Mouse (Mus musculus) liver, embryonic 13.5 days (tissue): ENCODE results near the gene Sptb. TPM values are rescaled to one million over a fixed set of nuclear protein-coding genes. Genes with fewer than 3 reads are reported as not detected.

Source experiments
- ATAC-seq: fragments of 200-750 bp; cut with Nextera tagmentation; 2 replicates; pipeline ENCODE4 v1.8.0; 2017; ENCODE audit warnings: low read depth, mild to moderate bottlenecking, moderate number of reproducible peaks, moderate library complexity
- DNase-seq: peaks from one replicate; pipeline ENCODE4 v3.0.0; 2022
- H3K27ac ChIP-seq: fragments of 300-500 bp; sonication (generic); 2 replicates; pipeline ENCODE4 v1.5.1; 2015; ENCODE audit warnings: moderate library complexity, mild to moderate bottlenecking, inconsistent platforms
- H3K27me3 ChIP-seq: fragments of 300-500 bp; sonication (generic); 2 replicates; pipeline ENCODE4 v1.6.1; 2015; ENCODE audit warnings: mild to moderate bottlenecking, inconsistent platforms
- H3K36me3 ChIP-seq: fragments of 300-500 bp; sonication (generic); 2 replicates; pipeline ENCODE4 v1.6.1; 2015; ENCODE audit warnings: mild to moderate bottlenecking, inconsistent platforms
- H3K4me1 ChIP-seq: fragments of 300-500 bp; sonication (generic); replicated peaks from 2 replicates; pipeline ENCODE4 v1.6.1; 2015; ENCODE audit warnings: inconsistent platforms
- H3K4me2 ChIP-seq: fragments of 300-500 bp; sonication (generic); 2 replicates; pipeline ENCODE4 v1.6.1; 2015; ENCODE audit warnings: inconsistent platforms, mild to moderate bottlenecking, moderate library complexity
- H3K4me3 ChIP-seq: fragments of 300-500 bp; sonication (generic); replicated peaks from 2 replicates; pipeline ENCODE4 v1.5.1; 2015; ENCODE audit warnings: mild to moderate bottlenecking, inconsistent platforms
- H3K9ac ChIP-seq: fragments of 300-500 bp; sonication (generic); 2 replicates; pipeline ENCODE4 v1.6.1; 2015; ENCODE audit warnings: mild to moderate bottlenecking, inconsistent platforms
- H3K9me3 ChIP-seq: fragments of 300-500 bp; sonication (generic); replicated peaks from 2 replicates; pipeline ENCODE4 v1.6.1; 2016; ENCODE audit warnings: inconsistent platforms
- WGBS: fragments of 180-500 bp; shearing (Covaris S2); methylation state at CpG from one replicate; pipeline ENCODE4 v1.1.7; 2015; ENCODE audit not compliant: insufficient replicate concordance; 5-methylcytosine and 5-hydroxymethylcytosine counted together
- polyA plus RNA-seq: library from polyadenylated mRNA; unstranded; fragments of >200 nt; fragmentation: Nextera tagmentation; extraction: Ambion mirVana; gene quantifications from 2 replicates; pipeline ENCODE4 v1.2.1, GENCODE M21; 2015

Gene Sptb
- polyA plus RNA-seq, 1 experiment from 2014 or later: 39.7 TPM

- ATAC-seq: no peak; the same call in 1 of the 2 replicates
- H3K27me3 ChIP-seq: no peaks in the 10 kb centered on the region
- H3K36me3 ChIP-seq: peaks cover 86% of the 10 kb centered on the region
- H3K9ac ChIP-seq: no peak overlapping the region
- no peaks in the 10 kb centered on the region for H3K9me3 ChIP-seq
- H3K27ac ChIP-seq: no peak overlapping the region
- WGBS: 82% methylated on average over 15 of the region's 15 CpGs
- H3K4me2 ChIP-seq: no peak overlapping the region
- H3K4me1 ChIP-seq: no peaks in the 10 kb centered on the region; the same call in 1 of the 2 replicates
- no peak overlapping the region for H3K4me3 ChIP-seq
- no peak for DNase-seq
Measured at GRCm38 (mm10) chr12:76634899-76635693, 75.3 kb downstream of the Sptb start.

- 87% methylated on average over 6 of the region's 6 CpGs for WGBS
- DNase-seq (no peak), ATAC-seq (no peak)
- no peaks in the 10 kb centered on the region for H3K27me3 ChIP-seq
- H3K4me3 ChIP-seq: no peak overlapping the region
- peaks cover 100% of the 10 kb centered on the region for H3K36me3 ChIP-seq
- H3K4me2 ChIP-seq: no peak overlapping the region
- H3K27ac ChIP-seq: no peak overlapping the region
- no peaks in the 10 kb centered on the region for H3K4me1 ChIP-seq
- no peaks in the 10 kb centered on the region for H3K9me3 ChIP-seq
- no peak overlapping the region for H3K9ac ChIP-seq
Measured at GRCm38 (mm10) chr12:76623374-76623773, 87.0 kb downstream of the Sptb start.

- Histone ChIP-seq H3K4me1 (no peaks in the 10 kb centered on the region), H3K9me3 (no peaks in the 10 kb centered on the region), H3K9ac (no peak overlapping the region), H3K4me2 (no peak overlapping the region), H3K4me3 (no peak overlapping the region), H3K27ac (no peak overlapping the region), H3K27me3 (no peaks in the 10 kb centered on the region), H3K36me3 (peaks cover 100% of the 10 kb centered on the region)
- no peak for DNase-seq
- no peak; the same call in 1 of the 2 replicates for ATAC-seq
- WGBS: 63% methylated on average over 5 of the region's 5 CpGs
Measured at GRCm38 (mm10) chr12:76619847-76620246, 90.5 kb downstream of the Sptb start.

GRCm38 (mm10) chr12:76618175-76618574, 92.2 kb downstream of the Sptb start:
- 88% methylated on average over 4 of the region's 4 CpGs for WGBS
- DNase-seq: no peak
- no peak overlapping the region for H3K4me3 ChIP-seq
- no peak overlapping the region for H3K4me2 ChIP-seq
- no peaks in the 10 kb centered on the region for H3K9me3 ChIP-seq
- H3K9ac ChIP-seq: no peak overlapping the region
- H3K4me1 ChIP-seq: no peaks in the 10 kb centered on the region
- no peaks in the 10 kb centered on the region for H3K27me3 ChIP-seq
- peaks cover 100% of the 10 kb centered on the region for H3K36me3 ChIP-seq
- no peak overlapping the region for H3K27ac ChIP-seq
- no peak for ATAC-seq

GRCm38 (mm10) chr12:76615580-76615937, 94.8 kb downstream of the Sptb start:
- Histone ChIP-seq H3K4me2 (no peak overlapping the region), H3K4me1 (no peaks in the 10 kb centered on the region), H3K36me3 (peaks cover 100% of the 10 kb centered on the region), H3K9me3 (no peaks in the 10 kb centered on the region), H3K27me3 (no peaks in the 10 kb centered on the region), H3K9ac (no peak overlapping the region), H3K4me3 (no peak overlapping the region), H3K27ac (no peak overlapping the region)
- DNase-seq (no peak), ATAC-seq (no peak)
- WGBS: 83% methylated on average over 4 of the region's 4 CpGs

GRCm38 (mm10) chr12:76614868-76615579, 95.3 kb downstream of the Sptb start:
- Histone ChIP-seq H3K4me1 (no peaks in the 10 kb centered on the region), H3K9ac (no peak overlapping the region), H3K36me3 (peaks cover 100% of the 10 kb centered on the region), H3K4me3 (no peak overlapping the region), H3K27me3 (no peaks in the 10 kb centered on the region), H3K27ac (no peak overlapping the region), H3K4me2 (no peak overlapping the region), H3K9me3 (no peaks in the 10 kb centered on the region)
- DNase-seq (no peak), ATAC-seq (no peak)
- 62% methylated on average over 12 of the region's 12 CpGs for WGBS

GRCm38 (mm10) chr12:76612621-76613020, 97.7 kb downstream of the Sptb start:
- peaks cover 100% of the 10 kb centered on the region for H3K36me3 ChIP-seq
- H3K4me3 ChIP-seq: no peak overlapping the region
- H3K27me3 ChIP-seq: no peaks in the 10 kb centered on the region
- 87% methylated on average over 12 of the region's 12 CpGs for WGBS
- no peak for ATAC-seq
- H3K9ac ChIP-seq: no peak overlapping the region
- H3K4me1 ChIP-seq: no peaks in the 10 kb centered on the region
- DNase-seq: no peak
- H3K9me3 ChIP-seq: no peaks in the 10 kb centered on the region
- no peak overlapping the region for H3K4me2 ChIP-seq
- no peak overlapping the region for H3K27ac ChIP-seq

- WGBS: 76% methylated on average over 15 of the region's 15 CpGs
- Histone ChIP-seq H3K36me3 (peaks cover 100% of the 10 kb centered on the region), H3K9me3 (no peaks in the 10 kb centered on the region), H3K4me3 (no peak overlapping the region), H3K4me2 (no peak overlapping the region), H3K9ac (no peak overlapping the region), H3K27ac (no peak overlapping the region), H3K27me3 (no peaks in the 10 kb centered on the region), H3K4me1 (no peaks in the 10 kb centered on the region)
- DNase-seq: no peak
- ATAC-seq: no peak
Measured at GRCm38 (mm10) chr12:76608997-76609565, 101.3 kb downstream of the Sptb start.

GRCm38 (mm10) chr12:76608241-76608640, 102.1 kb downstream of the Sptb start:
- no peak for DNase-seq
- no peaks in the 10 kb centered on the region for H3K27me3 ChIP-seq
- WGBS: 90% methylated on average over 11 of the region's 11 CpGs
- no peaks in the 10 kb centered on the region for H3K4me1 ChIP-seq
- H3K36me3 ChIP-seq: peaks cover 100% of the 10 kb centered on the region
- no peak for ATAC-seq
- H3K9me3 ChIP-seq: no peaks in the 10 kb centered on the region
- H3K4me3 ChIP-seq: no peak overlapping the region
- no peak overlapping the region for H3K9ac ChIP-seq
- no peak overlapping the region for H3K4me2 ChIP-seq
- H3K27ac ChIP-seq: no peak overlapping the region

- no peak overlapping the region for H3K4me2 ChIP-seq
- peaks cover 100% of the 10 kb centered on the region for H3K36me3 ChIP-seq
- 67% methylated on average over 3 of the region's 3 CpGs for WGBS
- DNase-seq: no peak
- no peaks in the 10 kb centered on the region for H3K4me1 ChIP-seq
- no peak overlapping the region for H3K4me3 ChIP-seq
- no peak for ATAC-seq
- no peaks in the 10 kb centered on the region for H3K27me3 ChIP-seq
- H3K9ac ChIP-seq: no peak overlapping the region
- H3K9me3 ChIP-seq: no peaks in the 10 kb centered on the region
- no peak overlapping the region for H3K27ac ChIP-seq
Measured at GRCm38 (mm10) chr12:76605837-76606236, 104.5 kb downstream of the Sptb start.

GRCm38 (mm10) chr12:76604546-76604945, 105.8 kb downstream of the Sptb start:
- Histone ChIP-seq H3K36me3 (peaks cover 100% of the 10 kb centered on the region), H3K27ac (no peak overlapping the region), H3K4me1 (no peaks in the 10 kb centered on the region), H3K4me2 (no peak overlapping the region), H3K9ac (no peak overlapping the region), H3K4me3 (no peak overlapping the region), H3K27me3 (no peaks in the 10 kb centered on the region), H3K9me3 (no peaks in the 10 kb centered on the region)
- WGBS: 79% methylated on average over 4 of the region's 4 CpGs
- ATAC-seq: no peak
- DNase-seq: no peak
